Mouse (Mus musculus): ENCODE results near the gene Snx18.

Gene Snx18

DNA sequence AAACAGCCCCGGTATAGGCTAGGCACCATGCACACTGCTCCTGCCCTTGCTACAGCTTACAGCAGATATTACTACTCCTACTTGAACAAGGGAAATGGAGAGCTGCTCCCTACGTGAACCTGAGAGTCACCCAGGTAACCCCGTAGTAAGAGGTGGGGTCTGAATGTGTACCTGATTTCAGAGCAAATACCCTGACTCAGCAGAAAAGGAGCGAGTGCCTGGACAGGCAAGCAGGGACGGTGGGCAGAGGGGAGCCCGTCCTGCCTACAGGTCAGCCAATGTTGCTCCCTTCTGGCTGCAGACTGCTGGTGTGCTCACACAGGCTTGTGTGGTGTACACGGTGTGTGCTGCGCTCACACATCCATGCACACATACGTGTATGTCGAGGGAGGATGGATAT lies 20.7 kb downstream of the Snx18 start:
- no peak for DNase-seq (ENCODE audit: low spot score in 2 of 2)

DNA sequence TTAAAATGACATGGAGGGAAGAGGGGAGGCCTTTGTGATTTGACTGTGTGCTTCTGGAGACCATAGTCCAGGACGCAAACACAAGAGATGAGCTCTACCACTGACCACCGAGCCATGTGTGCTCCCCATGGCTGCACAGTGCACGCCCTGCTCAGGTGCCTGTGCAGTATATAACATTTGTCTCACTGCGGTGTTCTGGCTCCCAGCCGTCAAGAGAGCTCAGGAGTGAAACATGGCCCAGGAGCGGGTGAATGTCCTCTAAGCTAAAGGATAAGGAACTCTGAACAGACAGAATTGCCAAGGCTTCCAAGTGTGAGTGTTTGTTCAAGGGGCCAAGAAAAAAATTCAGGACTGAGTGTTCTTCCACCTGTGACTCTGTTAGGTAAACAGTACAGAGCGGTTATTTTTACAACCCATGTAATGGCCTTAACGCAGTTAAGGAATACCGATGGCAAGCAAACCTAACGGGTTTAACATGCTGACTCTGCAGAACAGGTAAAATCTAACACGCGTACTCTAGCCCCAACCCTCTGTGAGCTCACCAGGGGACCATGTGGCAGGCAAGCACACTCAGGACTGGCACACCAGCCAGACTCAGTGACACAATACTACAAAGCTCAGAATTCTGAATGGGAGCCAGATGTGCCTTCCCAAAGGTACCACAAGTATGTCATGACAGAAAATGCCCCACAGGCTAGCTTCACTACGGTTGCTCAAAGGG lies 21.4 kb downstream of the Snx18 start:
- DNase-seq (ENCODE audit: low spot score in 2 of 2), result no peak

DNA sequence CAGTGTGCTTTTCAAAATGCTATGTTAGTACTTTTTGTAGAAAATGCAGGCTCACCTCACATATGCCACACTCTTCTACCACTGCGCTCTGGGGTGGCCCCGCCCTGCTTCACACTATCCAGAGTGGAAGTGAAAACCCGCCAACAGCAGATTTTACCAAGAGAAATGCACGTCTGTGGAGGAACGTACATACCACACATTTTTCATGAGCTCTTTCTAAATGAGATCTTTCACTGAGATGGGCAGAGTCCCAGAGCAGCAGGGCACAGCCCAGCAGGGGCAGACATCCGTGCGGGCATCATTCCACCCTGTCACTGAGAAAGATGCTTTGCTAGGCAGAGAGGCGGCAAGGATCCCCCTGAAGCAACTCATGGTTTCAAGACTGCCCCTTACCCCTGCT lies 22.4 kb downstream of the Snx18 start:
- no peak for DNase-seq (ENCODE audit: low spot score in 2 of 2)

DNA sequence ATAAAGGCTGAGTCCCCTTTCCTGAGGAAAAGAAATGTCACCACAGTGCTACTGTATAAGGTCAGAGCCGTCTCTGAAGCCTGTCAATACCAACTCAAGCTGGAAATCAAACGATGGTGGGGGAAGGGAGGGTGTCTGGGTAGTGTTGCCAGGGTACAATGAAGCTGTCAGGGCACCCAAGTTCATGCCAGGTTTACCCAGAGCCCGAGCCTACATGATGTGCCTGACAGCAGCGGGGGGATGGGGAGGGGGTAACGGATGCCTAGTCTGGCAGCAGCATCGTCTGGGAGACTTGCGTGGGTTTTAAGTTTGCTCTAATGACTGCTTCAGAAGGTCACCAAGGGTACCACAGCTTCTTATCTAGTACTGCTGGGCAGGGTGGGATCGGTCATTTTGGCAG lies 23.1 kb downstream of the Snx18 start:
- no peak for DNase-seq (ENCODE audit: low spot score in 2 of 2)

DNA sequence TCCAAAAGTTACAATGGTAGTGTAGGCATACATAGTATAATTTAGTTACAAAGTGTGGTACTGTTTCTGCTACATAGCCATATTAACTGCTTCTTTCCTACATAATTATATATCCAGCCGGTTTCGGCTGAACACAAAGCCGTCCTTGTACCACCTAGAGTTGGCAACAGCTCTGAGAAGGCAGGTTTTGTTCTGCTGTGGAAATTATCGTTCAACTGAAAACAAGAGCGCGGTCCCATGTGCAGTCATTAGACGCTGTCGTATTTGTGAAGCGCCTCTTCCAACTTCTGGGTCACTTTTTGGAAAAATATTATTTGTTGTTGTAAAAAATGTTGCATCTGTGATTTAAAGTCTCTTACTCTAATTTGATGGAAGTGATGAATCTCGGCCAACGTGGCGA lies 24.0 kb downstream of the Snx18 start:
- no peak for DNase-seq (ENCODE audit: low spot score in 2 of 2)

DNA sequence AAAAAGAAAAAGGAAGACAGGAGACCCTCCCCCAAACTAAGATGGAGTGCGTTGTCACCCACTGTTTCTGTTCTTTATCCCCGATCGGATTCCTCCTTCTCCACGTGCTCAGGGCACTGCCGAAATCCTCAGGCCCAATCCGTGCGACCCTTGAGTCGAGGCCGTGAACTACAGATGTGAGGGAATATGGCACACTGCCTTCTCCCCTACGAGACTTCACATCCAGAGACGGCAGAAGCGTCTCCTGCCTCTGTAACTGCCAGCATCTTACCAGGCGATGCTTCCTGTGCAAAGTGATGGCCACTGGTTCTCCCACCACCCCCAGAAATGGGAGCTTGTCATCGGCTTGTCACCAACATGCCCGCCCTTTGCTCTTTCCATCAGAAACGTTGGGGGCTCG lies 24.7 kb downstream of the Snx18 start:
- no peak for DNase-seq (ENCODE audit: low spot score in 2 of 2)

DNA sequence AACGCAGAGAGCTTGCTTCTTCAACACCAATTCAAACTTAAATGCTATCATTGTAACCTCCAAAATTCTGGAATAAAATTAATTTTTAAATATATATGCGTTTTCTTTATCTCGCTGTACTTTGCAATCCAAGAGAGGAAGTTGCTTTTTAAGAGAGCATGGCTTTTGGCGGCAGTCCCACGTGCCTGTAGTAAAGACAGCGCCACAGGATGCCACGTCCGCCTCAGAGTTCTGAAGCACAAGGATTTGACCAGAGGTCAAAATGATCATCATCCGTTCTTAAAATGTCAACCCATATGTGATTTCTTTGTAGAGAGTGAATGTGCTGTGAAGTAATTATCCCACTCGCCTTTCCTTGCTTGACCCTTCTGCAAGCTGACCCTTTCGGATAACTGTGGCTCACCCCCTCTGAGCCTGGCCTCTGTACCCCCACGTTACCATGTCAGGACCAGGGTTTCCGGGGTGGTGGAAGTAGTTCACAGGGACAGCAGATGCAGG lies 25.6 kb downstream of the Snx18 start:
- no peak for DNase-seq (ENCODE audit: low spot score in 2 of 2)

DNA sequence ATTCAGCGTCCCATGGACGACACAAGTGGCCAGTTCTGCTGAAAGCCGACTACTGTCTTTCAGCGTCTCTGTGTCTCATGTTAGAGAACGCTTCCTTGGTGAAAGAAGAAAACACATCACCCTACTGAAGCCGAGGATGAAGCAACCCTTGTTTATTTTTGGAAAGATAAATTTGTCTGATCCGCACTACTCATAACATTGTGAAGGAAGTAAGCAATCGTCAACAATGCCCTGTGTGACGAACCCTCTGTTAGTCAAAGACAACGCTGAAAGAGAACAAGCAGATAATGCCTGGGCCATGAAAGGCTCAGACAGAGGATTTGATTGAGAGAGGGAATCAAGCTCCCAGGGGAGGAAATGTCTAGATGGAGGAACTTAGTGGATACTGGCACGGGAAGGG lies 27.0 kb downstream of the Snx18 start:
- no peak for DNase-seq (ENCODE audit: low spot score in 2 of 2)

DNA sequence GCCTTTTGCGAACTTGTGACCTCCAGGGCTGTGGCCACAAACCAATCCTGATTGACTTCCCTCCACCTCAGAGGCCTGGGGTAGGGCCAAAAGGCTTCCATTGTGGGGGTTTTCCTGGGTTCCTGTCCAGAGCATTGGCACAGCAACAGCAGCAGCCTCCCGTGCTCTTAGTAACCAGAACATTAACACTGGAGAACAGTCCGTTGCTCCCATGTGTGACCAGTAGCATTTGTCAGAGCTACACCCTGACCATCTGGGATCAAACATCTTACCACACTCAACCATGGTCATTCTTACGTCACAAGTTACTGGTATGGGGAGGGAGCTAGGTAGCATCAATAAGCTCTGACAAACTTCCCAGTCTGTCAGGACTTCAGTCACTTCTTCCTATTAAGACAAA lies 28.1 kb downstream of the Snx18 start:
- no peak for DNase-seq (ENCODE audit: low spot score in 2 of 2)

DNA sequence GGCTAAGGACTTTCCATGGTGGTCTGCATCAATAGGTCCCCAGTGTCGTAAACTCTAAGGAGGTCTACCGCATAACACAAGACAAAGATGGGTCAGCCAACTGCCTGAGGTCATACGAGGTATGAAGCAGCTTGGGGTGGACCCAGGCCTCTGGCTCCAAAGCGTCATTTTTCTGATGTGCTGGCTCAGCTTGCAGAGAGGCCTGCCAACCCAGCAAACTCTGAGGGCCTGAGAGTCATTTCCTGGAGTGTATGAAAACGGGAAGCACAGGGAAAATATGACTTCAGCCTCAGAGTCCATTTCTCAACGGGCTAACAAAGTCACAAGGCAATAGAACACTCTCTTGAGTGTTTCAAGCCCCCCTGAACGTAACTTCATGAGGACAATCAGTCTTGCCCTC lies 28.9 kb downstream of the Snx18 start:
- no peak for DNase-seq (ENCODE audit: low spot score in 2 of 2)

DNA sequence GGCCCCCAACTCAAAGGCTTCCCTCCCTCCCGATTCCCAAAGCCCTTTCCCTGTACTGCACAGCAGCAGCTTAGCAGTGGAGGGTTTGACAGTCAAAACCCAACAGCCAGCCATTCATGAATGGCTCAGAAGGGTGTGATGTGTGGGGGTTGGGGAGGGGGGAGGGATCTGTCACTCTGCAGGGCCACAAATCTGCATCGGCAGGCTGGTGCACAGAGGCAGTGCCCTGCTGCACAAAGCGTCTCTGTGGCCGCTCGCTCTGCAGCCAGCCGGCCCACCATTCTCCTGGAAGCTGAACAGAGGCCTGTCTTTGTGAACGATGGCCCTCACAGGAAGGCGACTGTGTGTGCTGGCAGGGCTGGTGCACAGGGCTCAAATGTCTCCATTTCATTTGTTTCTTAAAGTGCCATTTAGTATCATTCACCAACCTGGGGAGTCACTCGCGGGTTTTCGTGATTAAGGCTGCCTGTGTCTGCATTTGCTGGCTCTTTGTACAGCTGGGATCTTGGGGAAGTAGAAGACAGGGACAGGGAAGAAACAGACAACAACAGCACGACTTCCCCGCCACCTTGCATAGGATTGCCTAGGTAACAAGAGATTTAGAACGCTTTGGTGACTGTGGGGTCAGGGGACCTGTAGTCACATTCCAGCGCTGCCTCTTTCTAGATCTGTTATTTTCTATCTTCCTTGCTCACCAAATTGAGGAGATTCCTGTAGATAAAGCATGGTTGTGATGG lies 31.0 kb downstream of the Snx18 start:
- no peak for DNase-seq (ENCODE audit: low spot score in 2 of 2)

DNA sequence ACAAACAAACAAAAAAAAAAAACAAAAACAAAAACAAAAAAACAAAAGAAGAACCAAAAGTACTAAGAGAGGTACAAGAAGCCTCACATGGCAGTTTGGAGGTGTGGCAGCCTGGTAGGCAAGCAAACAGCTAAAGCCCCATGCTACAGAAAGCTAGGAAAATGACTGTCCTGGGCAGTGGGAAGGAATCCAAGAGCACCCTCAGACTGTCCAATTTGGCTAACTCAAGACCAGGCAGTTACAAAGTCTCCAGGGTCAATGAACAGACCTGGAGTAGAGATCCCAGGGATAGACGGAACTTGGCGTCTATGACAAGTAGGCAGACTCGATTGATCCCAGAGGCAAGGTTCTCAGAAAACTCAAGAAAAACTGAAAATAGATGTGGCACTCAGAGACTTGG lies 32.8 kb downstream of the Snx18 start:
- no peak for DNase-seq (ENCODE audit: low spot score in 2 of 2)

DNA sequence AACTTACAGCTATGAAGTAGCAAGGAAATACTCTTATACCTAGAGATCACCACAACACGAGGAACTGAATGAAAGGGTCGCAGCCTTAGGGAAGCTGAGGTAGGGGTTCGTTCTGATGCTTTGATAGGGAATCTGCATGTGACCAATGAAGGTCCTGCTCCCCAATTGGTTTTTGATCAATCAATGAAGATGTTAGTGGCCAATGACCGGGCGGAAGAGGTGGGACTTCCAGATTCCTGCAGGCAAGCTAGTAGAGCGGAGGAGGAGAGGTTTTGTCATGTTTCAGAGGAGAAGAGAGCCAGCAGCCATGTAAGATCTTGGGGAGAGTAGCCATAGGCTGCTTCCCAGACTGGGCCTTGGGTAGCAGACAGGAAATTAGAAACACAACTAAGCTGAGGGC lies 33.9 kb downstream of the Snx18 start:
- DNase-seq (ENCODE audit: low spot score in 2 of 2), result no peak

DNA sequence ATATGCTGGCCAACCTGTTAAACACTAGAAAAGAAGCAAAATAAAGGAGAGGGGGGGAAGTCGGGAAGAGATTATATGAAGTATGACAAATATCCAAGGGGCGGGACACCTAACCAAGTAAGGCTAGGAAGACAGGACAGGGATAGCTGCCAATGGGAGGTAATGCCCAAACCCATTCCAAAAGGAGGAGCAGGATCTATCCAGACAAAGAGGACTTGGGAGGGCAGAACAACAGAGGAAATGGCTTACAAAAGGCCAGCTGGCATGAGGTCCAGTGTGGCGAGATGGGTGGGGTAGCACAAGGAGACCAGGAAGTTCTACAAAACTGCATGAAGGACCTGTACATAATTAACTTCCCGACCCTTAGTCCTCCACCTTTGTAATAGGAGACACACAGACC lies 34.8 kb downstream of the Snx18 start:
- no peak for DNase-seq (ENCODE audit: low spot score in 2 of 2)

DNA sequence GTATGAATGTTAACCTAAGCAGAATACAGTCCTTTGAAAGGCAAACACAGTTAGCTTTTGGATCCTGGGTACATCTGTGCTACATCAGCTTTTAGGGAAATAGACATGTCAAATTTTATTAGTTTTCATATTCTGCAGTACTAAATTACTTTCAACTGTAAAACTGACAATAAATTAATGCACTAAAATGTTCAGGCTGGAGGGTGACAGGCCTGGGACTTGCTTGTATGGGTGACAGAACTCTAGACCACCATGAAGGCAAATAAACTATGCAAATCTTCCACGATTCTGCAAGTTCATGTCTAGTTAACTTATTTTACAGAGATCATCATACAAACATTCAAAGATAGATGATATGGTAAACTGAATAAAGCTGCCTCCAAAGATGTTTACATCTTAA lies 36.3 kb downstream of the Snx18 start:
- DNase-seq (ENCODE audit: low spot score in 2 of 2), result no peak

DNA sequence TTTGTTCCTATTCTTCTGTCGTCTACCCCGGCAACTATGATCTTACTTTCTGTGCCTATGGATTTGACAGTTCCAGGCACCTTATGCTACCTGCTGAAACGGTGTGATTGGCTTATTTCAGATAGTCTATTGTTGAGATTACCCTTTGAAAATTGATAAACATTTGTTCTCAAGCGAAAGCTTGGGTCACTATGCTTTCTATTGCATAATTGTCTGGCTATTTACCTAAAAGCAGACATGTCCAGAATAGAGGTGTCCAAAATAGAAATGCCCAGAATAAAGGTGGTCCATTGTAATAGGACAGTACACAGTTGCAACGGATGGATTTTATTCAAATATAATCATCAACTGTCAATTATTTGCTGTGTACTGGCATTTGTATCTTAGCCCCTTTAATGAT lies 36.9 kb downstream of the Snx18 start:
- DNase-seq (ENCODE audit: low spot score in 2 of 2), result no peak

DNA sequence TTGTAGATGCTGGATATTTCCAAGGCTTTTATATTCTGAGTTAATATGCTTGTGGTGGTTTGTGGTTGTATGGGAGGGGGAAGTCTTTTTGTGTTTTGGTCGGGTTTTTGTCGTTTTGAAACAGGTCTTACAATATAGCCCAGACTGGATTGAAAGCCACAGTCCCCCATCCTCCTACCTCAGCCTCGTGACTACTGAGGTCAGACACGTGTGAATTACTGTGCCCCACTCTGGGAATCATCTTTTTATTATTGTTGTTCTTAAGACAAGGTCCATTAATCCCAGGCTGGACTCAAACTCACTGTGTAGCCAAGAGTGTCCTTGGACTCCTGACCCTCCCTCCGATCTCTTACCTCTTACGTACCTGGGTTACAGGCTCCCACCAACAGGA lies 38.0 kb downstream of the Snx18 start:
- no peak for DNase-seq (ENCODE audit: low spot score in 2 of 2)

DNA sequence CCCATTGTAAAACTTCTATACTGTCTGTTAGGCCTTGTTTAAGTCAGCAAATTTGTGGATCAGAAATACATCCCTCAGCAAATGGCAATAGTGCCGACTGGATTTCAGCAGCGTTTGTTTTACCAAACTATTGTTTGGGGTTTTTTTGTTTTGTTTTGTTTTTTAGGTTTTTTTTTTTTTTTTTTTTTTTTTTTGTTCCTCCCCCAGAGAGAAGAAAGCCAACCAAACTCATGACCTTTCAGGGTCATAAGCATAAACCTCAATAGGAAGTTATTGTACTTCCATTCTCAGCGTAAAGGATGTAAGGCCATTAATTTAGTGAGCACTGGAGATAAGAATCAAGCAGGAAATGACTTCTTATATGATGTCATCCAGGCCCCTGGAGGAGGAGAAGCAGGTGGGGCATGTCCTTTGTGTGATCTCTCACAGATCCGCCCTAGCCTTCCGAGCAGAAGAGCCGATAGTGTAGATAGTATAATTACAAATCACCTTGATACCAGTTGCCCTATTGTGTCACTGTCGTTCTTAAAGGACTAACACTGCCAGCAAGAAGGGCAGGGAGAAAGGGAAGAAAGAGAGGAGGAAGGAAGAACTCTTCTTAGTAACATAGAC lies 38.5 kb downstream of the Snx18 start:
- DNase-seq (ENCODE audit: low spot score in 2 of 2), result no peak

DNA sequence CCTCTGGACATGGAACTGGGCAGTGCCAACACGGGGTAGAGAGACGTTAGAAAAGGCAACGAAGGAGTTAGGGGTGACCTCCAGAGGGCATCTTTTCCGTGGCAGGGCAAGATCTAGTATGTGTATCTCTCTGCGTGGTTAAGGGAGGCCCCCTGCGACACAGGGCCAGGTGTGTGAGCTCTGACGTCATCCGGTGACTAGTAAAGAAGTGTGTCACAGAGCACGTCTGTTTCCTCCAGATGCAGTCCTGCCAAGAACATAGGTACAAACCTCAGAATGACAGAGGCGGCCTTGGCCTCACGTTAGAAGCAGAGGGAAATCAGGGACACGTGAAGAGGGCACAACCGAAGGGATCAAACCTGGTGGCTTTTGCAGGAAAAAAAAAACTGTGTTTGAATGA lies 44.1 kb downstream of the Snx18 start:
- no peak for DNase-seq (ENCODE audit: low spot score in 2 of 2)

DNA sequence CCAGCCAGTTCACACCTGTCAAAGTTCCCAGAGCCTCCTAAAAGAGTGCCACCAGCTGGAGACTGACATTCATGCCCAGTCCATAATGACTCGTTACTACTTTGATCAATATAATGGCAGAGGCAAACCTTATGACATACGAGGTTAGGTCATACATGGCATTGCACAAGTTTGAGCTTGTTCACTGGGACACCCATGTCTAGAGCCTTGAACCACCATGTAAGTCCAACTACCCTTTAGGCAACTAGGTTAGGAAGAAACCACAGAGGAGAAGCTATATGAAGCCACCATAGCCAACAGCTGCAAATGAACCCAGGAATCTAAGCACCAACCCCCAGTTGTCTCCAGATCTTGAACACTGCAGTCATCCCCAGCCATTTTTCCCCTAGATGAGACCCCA lies 45.0 kb downstream of the Snx18 start:
- DNase-seq (ENCODE audit: low spot score in 2 of 2), result no peak

DNA sequence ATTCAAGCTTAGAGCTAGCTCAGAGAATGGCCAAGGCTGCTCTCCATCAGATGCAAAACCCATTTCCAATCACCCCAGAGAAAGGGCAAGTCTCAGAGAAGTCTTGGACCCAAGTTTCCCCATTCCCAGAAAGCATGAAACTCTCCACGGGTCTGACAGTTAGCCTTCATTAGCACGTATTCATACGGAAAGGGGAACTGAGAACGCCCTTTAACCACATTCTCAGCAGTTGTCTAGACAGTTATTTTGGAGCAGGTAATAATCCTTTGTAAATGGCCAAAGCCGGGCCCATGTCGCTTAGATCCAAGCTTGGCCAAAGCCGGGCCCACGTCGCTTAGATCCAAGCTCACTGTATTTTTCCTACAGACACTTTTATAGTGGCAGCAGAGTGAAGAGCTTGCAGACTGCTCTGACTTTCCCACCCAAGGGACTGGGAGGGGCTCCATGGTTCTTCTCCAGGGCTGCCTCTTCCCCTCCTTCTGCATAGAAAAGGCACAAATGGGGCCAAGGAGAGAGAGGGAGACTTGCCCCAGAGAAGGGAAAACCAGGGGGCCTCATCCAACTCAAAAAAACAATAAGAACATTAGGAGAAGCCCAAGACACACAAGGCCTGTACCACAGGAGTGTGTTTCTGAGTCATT lies 46.2 kb downstream of the Snx18 start:
- no peak for DNase-seq (ENCODE audit: low spot score in 2 of 2)

DNA sequence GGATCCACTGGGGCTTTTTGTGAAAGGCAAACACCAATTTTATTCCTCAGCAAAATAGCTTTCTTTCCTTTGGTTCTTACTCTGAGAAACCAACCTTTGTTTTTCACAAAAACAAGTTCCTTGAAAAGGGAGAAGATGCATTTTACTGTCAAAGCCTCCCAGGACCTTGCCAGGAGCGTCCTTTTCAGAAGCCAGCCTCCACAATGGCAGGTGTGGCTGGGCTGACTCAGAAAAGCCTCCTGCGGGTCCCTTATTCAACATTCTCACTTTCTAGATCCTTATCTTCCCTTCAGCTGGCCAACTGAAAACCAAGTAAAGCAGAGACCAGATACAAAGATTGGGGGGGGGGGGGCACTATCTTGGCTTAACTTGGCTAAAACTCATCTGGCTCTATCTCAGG lies 48.8 kb downstream of the Snx18 start:
- no peak for DNase-seq (ENCODE audit: low spot score in 2 of 2)

DNA sequence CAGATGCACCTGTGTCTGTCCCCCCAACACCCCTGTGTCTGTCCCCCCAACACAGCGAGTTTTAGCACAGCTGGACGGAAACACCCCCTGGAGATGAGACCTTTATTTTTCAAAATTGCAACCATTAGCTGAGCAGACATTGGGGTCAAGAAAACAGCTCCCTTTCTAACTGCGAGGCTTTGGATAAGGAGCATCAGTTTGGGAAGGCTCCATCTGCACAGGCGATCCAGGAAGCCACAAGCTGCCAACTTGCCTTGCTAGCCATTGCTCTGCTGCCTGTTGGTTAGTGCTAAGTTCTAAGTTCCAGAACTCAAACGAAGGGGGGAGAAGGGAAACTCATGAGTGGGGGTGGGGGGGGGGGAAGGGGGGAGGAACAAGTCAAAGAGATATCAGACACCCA lies 51.4 kb downstream of the Snx18 start:
- no peak for DNase-seq (ENCODE audit: low spot score in 2 of 2)

Measured in urinary bladder, adult 18-20 months (tissue).